Mouse (Mus musculus) megakaryocyte-erythroid progenitor cell, adult 5-6 weeks (primary cell): ENCODE measurements around the gene 9430097D07Rik. TPM values are rescaled to one million over a fixed set of nuclear protein-coding genes. Genes with fewer than 3 reads are reported as not detected.

ENCODE experiments used
- ATAC-seq: replicated peaks from 2 replicates; pipeline ENCODE4 v1.8.0; 2016; ENCODE audit warnings: mild to moderate bottlenecking, inconsistent platforms; ENCODE audit not compliant: severe bottlenecking, poor library complexity, low FRiP score, low TSS enrichment
- total RNA-seq, 2 experiments: library from RNA; stranded (forward) in 1 of 2; stranded (reverse) in 1 of 2; fragments of 200-1000, 215-1000 nt in 1 of 2; fragments of >200 nt in 1 of 2; fragmentation: Nextera tagmentation in 1 of 2; gene quantifications; 2 replicates each; pipeline ENCODE4 v1.2.3; 2014 to 2017

9430097D07Rik gene
- total RNA-seq, 2 experiments from 2014 or later: 0.75 TPM; not detected in 1

DNA sequence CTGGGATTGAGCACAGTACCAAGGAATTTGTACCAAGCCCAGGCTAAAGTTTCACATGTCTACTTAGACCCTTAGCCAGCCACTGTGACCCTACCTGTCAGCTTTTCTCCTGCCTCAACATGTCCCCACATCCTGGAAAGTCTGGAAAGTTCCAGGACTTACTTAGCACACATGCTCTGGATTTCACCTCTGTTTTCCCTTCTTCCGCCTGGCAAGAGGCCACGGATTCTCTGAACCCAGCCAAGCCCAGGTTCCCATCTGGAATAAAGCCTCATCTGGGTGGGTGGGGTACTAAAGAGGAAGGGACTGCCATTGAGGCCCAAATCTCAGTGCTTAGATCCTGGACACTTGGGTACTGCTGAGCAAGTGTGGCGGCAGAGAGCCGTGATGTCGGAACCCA, 37.5 kb downstream of the 9430097D07Rik start:
- no peak for ATAC-seq

DNA sequence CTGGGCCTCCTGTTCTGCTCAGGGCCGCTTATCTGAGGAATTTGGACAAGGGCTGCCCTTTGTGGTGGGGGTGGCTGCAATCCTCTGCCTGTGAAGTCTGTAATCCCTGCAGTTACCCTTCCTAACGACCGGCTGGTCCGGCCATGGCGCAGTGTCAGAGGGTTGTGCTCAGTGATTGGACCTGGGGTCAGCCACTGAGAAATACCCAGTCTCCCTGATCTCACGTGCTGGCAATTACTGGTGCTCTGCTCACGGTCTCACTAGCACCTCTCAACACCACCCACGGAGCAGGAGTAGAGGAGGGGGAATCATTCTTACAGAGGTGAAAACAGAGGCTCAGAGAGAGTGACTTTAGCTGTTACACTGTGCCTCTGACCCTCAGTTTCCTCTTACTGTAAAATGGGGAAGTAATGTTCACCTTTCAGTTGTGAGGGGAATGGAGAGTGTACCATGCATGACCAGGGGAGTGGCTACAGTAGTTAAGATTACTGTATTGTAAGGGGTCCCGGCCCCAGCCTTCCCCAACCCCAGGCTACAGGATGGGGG, 38.1 kb downstream of the 9430097D07Rik start:
- ATAC-seq: no peak

DNA sequence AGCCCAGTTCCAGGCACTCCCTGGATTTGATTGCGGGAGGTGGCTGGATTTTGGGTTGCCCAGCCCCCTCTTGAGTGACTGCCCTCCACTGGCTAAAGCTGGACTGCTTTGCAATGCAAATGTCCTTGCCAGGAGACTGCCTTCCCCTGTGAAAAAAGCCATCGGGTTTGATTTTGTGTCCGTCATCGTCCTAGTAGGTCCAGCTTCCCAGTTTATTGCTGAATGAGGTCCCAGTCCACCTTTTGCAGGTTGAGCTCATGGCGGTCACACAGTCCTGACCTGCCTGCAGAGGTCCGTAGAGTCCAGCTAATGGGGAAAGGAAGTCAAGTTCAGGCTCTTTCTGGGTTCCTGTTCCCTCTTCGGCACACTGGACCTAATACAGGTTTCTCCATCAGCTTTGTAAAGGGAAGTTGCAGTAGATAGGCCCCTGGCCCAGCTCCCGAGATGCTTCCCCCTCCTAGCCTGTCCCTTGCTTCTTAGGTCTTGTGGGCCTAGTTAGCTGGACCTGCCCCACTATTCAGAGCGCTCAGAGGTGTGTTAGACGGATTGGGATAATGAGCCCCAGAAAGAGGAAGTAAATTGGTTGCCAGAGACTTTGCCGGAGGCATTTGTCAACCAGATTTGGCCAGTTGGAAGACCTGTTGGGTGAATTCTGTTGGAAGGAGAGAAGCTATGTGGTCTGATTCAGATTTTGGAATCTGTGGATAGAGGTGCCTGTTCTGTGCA, 38.7 kb downstream of the 9430097D07Rik start:
- ATAC-seq: no peak

DNA sequence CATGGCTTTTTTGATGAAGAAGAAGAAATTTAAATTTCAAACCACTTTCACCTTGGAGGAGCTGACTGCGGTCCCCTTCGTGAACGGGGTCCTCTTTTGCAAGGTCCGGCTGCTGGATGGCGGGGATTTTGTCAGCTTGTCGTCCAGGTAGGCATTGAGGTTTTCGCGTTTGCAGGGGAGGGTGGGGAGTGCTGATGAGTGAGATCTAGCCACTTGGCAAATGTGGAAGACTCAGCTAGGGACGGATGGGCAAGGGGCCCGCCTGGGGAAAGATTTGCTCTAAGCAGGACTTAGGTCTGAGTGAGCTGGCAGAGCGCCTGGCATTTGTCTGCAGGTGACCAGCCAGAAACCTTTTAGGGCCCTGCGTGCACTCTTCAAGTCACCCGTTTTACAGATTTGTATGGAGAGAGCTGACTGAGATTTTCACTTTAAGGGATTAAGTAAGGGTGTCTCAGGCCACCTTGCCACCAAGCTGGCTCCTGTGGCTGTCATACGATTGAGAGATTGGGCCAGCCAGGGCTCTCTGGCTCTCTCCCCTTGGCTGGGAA, 39.3 kb downstream of the 9430097D07Rik start:
- ATAC-seq: no peak

DNA sequence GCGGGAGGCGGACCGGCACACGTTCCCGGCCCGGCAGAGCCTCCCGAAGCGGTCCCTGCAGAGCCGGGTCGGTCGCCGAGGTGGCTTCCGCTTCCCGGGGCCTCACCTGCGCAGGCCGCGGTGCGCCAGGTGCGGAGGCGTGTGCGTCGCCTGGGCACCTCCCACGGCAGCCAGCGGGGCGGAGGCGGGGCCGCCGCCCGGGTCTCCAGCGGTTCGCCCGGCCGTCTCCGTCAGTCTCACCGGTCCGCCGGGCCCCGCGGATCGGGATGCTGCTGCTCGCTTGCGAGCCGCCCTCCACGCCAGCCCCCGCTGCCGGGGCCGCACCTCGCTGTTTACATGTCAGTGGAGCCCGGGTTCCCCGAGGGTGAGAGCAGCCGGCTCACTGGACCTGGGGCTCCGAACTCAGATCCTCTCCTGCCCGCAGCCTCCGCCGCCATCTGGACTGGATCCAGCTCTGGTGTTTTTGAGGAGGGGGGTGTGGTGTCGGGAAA, 39.9 kb downstream of the 9430097D07Rik start:
- ATAC-seq: no peak

DNA sequence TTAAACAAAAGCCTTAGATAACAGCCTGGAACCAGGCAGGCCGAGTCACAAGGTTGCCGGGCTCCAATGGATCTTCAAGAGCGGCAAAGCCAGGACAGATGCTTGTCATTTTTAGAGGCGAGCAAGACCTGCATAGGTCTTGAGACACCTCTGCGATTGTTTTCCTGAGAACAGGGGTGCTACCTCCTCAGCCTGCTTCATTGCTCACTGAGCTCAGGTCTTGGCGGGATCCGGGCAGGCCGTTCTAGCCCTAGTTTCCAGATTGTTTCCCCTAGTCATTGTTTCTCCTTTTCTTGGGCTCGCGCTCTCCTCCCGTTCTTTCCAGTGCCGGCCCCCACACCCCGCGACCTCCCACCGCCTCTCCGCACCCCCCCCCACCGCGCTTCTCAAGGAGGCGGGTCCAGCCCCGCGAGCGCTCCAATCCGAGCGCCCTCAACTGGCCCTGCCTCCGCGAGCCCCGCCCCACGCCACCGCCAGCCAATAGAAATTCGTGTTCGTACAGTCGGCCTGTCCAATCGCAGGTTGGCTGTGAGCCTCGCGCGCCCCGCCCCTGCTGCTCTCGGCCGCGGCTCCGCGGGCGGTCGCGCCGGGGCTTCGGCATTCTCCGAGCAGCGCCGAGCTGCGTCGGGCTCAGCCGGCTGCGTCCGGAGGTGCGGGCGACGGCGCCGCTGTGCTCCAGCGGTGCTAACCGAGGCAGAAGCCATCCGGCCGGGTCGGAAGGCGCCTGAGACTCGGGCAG, 40.6 kb downstream of the 9430097D07Rik start, which contains the start of gene Fam102a:
Gene Fam102a, plus strand, starts transcription at position 600 of the 739 bp plus-strand sequence.
- peak; percentile 91 for ATAC-seq

DNA sequence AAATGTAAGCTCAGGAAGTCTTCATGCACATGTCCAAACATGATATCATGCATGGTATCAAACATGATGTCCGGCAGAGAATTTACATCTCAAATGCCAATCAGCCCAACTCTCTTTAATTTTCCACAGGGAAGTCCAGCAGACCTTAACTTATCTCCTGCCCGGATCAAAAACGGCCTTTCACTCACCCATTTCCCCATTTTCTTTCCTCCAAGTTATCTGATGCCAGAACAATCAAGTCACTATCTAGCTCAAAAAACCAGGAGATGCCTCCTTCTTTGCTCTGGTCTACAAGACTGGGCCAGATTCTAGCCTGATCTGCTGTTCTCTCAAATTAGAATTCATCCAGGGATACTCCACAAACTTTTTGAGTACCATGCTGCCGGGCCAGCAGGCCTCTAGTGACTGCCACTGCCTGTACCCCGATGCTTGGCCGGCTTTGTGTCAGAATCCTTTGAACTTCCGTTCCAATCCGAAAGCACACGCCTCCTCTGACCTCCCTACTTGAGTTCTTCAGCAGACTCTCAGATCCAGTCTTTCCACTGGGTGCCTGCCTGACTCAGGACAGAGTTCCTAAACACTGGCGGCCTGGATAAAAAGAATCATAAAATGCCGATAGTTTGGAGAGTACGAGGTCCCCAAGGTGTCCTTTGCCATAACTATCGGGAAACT, 41.3 kb downstream of the 9430097D07Rik start:
- ATAC-seq: 0 out of 2 replicates have a peak, but pooled peaks have one; percentile 8

DNA sequence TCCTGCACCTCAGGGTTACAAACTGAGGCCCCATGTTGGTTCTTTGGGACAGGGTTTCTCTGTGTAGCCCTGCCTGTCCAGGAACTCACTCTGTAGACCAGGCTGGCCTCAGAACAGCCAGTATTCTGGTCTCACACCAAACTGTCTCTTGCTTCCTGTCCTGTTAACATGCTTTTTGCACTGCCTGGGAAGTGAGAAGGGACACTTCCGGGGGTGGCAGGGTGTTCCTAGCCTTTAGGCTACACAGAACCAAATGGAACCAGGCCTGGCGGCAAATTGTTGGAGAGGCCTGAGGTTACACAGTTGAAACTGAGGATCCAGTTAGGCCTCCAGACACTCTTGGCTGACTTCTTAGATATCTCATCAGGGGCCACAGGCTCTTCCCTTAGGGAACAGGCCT, 42.3 kb downstream of the 9430097D07Rik start:
- no peak for ATAC-seq

DNA sequence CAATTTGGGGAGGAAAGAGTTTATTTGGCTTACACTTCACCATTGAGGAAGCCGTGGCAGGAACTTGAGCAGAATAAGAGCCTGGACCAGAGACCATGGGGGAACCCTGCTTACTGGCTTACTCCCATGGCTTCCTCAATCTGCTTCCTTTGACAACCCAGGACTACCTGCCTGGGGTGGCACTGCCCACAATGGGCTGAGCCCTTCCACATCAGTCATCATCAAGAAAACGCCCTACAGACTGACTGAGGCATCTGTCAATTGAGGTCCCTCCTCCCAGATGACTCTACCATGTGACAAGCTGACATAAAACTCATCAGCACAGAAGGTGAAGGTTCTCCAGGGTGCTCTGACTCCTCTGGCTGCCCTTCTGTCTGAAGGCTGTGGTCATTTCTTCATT, 45.0 kb downstream of the 9430097D07Rik start:
- no peak for ATAC-seq

DNA sequence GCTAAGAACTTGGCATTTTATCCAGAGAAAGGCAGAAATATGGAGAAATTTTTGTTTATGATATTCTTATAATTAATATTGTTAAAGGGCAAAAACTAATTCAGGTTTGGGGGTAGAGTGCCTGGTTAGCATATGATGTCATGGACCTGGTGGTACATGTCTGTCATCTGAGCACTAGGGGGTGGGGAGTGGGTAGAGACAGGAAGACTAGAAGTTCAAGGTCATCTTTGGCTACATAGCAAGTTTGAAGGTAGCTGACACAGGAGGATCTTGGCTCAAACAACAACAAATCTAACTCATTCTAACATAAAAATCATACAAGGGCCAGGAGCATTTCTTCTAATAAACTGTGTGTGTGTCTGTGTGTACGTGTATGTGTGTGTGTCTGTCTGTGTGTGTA, 47.2 kb downstream of the 9430097D07Rik start:
- no peak for ATAC-seq

DNA sequence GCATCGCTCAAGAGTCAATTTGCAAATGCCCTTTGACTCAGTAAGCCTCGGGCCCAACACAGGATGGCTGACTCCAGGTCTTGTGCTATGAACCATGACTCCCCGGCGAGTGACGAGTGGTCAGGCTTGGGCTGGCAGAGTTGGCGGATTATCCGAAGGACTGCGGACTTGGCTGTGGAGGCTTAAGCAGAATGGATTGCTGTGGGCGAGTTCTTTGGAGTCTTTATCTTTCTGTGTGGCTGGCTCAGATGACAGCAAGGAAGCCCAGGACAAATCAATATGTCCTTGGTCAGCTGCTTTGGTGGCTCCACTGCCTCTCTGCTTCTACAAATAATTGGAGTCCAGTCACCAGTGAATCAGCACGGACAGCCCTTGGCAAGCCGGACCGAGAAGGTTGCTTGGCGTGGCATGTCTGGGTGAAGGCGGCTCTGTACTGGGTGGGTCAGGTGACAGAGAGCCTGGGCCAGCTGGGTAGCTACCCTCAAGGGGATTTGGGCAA, 48.0 kb downstream of the 9430097D07Rik start:
- no peak for ATAC-seq

DNA sequence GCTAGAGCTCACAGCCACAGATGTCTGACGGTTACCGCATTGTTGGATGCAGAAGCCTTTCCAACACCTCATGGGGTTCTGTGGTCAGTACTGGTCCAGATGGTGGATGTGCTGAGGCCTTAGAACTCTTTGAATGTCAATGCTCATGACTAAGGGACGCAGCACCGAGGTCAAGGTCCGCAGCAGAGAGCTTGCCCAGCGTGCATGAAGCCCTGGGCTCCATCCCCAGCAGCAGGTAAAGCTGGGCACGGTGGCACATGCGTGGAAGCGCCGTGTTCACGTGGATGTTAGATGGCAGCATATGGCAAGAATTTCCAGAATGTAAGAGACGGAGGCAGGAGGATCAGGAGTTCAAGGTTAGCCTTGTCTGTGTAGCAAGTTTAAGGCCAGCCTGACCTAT, 49.7 kb downstream of the 9430097D07Rik start:
- ATAC-seq: no peak

DNA sequence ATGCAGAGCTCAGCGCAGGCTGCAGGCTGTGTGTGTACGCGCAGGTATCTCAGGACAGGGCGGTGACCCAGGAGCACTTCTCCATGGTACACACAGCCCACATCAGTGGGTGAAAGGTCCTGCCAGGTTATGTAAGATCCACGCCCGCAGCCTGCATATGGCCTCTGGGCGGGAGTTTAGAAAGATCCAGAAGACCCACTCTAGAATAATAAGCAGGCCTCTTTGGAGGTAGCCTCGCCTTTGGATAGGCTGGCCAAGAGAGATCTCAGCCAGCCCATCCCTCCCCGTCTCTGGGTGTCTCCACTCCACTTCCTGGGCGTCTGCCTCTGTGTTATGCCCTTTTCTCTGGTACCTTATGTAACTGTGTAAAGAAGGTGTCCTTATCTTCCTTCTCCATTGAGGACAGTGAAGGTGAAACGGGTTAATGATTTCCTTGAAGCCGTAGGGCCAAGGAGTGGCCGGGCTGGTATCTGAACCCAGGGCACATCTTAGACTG, 50.9 kb downstream of the 9430097D07Rik start:
- no peak for ATAC-seq

Other genes with a start within 250 kb of the 9430097D07Rik start
- 140 and 155 TPM in 2 replicates for gene Ciz1, start 223.4 kb downstream of the 9430097D07Rik start, total RNA-seq (2014; fragmentation: Nextera tagmentation)
- 41.0 and 87.4 TPM in 2 replicates for gene Ciz1, start 223.4 kb downstream of the 9430097D07Rik start, total RNA-seq (2017)
- gene Dnm1, start 222.3 kb downstream of the 9430097D07Rik start, total RNA-seq (2014; fragmentation: Nextera tagmentation): not detected in 2 replicates
- not detected in 2 replicates for gene Dnm1, start 222.3 kb downstream of the 9430097D07Rik start, total RNA-seq (2017)
- 24.6 and 41.0 TPM in 2 replicates for gene 1110008P14Rik, start 193.7 kb downstream of the 9430097D07Rik start, total RNA-seq (2014; fragmentation: Nextera tagmentation)
- gene 1110008P14Rik, start 193.7 kb downstream of the 9430097D07Rik start, total RNA-seq (2017): 15.8 and 18.7 TPM in 2 replicates
- 98.8 TPM in 1 of 2 replicates, not detected in the other for gene Lcn2, start 187.4 kb downstream of the 9430097D07Rik start, total RNA-seq (2014; fragmentation: Nextera tagmentation)
- 4.9 and 19.5 TPM in 2 replicates for gene Lcn2, start 187.4 kb downstream of the 9430097D07Rik start, total RNA-seq (2017)
- gene Ptges2, start 179.8 kb downstream of the 9430097D07Rik start, total RNA-seq (2014; fragmentation: Nextera tagmentation): 10.3 and 11.2 TPM in 2 replicates
- 14.4 and 18.4 TPM in 2 replicates for gene Ptges2, start 179.8 kb downstream of the 9430097D07Rik start, total RNA-seq (2017)
- gene Naif1, start 125.2 kb downstream of the 9430097D07Rik start, total RNA-seq (2014; fragmentation: Nextera tagmentation): 3.6 and 4.1 TPM in 2 replicates
- gene Naif1, start 125.2 kb downstream of the 9430097D07Rik start, total RNA-seq (2017): 2.7 and 3.0 TPM in 2 replicates
- 9.5 and 12.2 TPM in 2 replicates for gene Slc25a25, start 124.2 kb downstream of the 9430097D07Rik start, total RNA-seq (2014; fragmentation: Nextera tagmentation)
- gene Slc25a25, start 124.2 kb downstream of the 9430097D07Rik start, total RNA-seq (2017): 4.0 and 34.6 TPM in 2 replicates
- 1.5 and 2.9 TPM in 2 replicates for gene Fam102a, start 40.4 kb downstream of the 9430097D07Rik start, total RNA-seq (2014; fragmentation: Nextera tagmentation)
- gene Fam102a, start 40.4 kb downstream of the 9430097D07Rik start, total RNA-seq (2017): 0.34 and 2.3 TPM in 2 replicates
- 94.2 and 108 TPM in 2 replicates for gene Dpm2, start 4.8 kb downstream of the 9430097D07Rik start, total RNA-seq (2014; fragmentation: Nextera tagmentation)
- gene Dpm2, start 4.8 kb downstream of the 9430097D07Rik start, total RNA-seq (2017): 33.0 and 38.5 TPM in 2 replicates
- gene Pip5kl1, start 887 bp downstream of the 9430097D07Rik start, total RNA-seq (2014; fragmentation: Nextera tagmentation): not detected in 2 replicates
- 0.23 TPM in 1 of 2 replicates, not detected in the other for gene Pip5kl1, start 887 bp downstream of the 9430097D07Rik start, total RNA-seq (2017)
- 21.5 and 29.8 TPM in 2 replicates for gene St6galnac4, start 11.4 kb upstream of the 9430097D07Rik start, total RNA-seq (2014; fragmentation: Nextera tagmentation)
- gene St6galnac4, start 11.4 kb upstream of the 9430097D07Rik start, total RNA-seq (2017): 22.3 and 22.7 TPM in 2 replicates
- gene St6galnac6, start 24.0 kb upstream of the 9430097D07Rik start, total RNA-seq (2014; fragmentation: Nextera tagmentation): 13.8 and 19.1 TPM in 2 replicates
- gene St6galnac6, start 24.0 kb upstream of the 9430097D07Rik start, total RNA-seq (2017): 6.5 and 12.9 TPM in 2 replicates
- 1.7 and 2.4 TPM in 2 replicates for gene Ak1, start 46.1 kb upstream of the 9430097D07Rik start, total RNA-seq (2014; fragmentation: Nextera tagmentation)
- gene Ak1, start 46.1 kb upstream of the 9430097D07Rik start, total RNA-seq (2017): 1.2 and 8.0 TPM in 2 replicates
- gene Eng, start 70.9 kb upstream of the 9430097D07Rik start, total RNA-seq (2014; fragmentation: Nextera tagmentation): 97.0 and 99.9 TPM in 2 replicates
- 10.8 and 21.3 TPM in 2 replicates for gene Eng, start 70.9 kb upstream of the 9430097D07Rik start, total RNA-seq (2017)
- 94.2 and 96.1 TPM in 2 replicates for gene Fpgs, start 128.5 kb upstream of the 9430097D07Rik start, total RNA-seq (2014; fragmentation: Nextera tagmentation)
- 45.7 and 66.1 TPM in 2 replicates for gene Fpgs, start 128.5 kb upstream of the 9430097D07Rik start, total RNA-seq (2017)
- gene Cdk9, start 137.4 kb upstream of the 9430097D07Rik start, total RNA-seq (2014; fragmentation: Nextera tagmentation): 95.7 and 133 TPM in 2 replicates
- 29.6 and 46.5 TPM in 2 replicates for gene Cdk9, start 137.4 kb upstream of the 9430097D07Rik start, total RNA-seq (2017)
- 2.5 and 5.4 TPM in 2 replicates for gene Sh2d3c, start 145.4 kb upstream of the 9430097D07Rik start, total RNA-seq (2014; fragmentation: Nextera tagmentation)
- 1.1 and 1.4 TPM in 2 replicates for gene Sh2d3c, start 145.4 kb upstream of the 9430097D07Rik start, total RNA-seq (2017)
- not detected in 2 replicates for gene 6330409D20Rik, start 165.3 kb upstream of the 9430097D07Rik start, total RNA-seq (2014; fragmentation: Nextera tagmentation)
- not detected in 2 replicates for gene 6330409D20Rik, start 165.3 kb upstream of the 9430097D07Rik start, total RNA-seq (2017)
- 29.8 and 30.9 TPM in 2 replicates for gene Tor2a, start 181.6 kb upstream of the 9430097D07Rik start, total RNA-seq (2014; fragmentation: Nextera tagmentation)
- 17.1 and 17.4 TPM in 2 replicates for gene Tor2a, start 181.6 kb upstream of the 9430097D07Rik start, total RNA-seq (2017)
- not detected in 2 replicates for gene Ttc16, start 199.9 kb upstream of the 9430097D07Rik start, total RNA-seq (2014; fragmentation: Nextera tagmentation)
- gene Ttc16, start 199.9 kb upstream of the 9430097D07Rik start, total RNA-seq (2017): 1.6 TPM in 1 of 2 replicates, not detected in the other
- 5.2 and 6.9 TPM in 2 replicates for gene Ptrh1, start 200.1 kb upstream of the 9430097D07Rik start, total RNA-seq (2014; fragmentation: Nextera tagmentation)
- 0.46 and 3.9 TPM in 2 replicates for gene Ptrh1, start 200.1 kb upstream of the 9430097D07Rik start, total RNA-seq (2017)
- not detected in 2 replicates for gene Cfap157, start 208.7 kb upstream of the 9430097D07Rik start, total RNA-seq (2014; fragmentation: Nextera tagmentation)
- not detected in 2 replicates for gene Cfap157, start 208.7 kb upstream of the 9430097D07Rik start, total RNA-seq (2017)